Mouse (Mus musculus): ENCODE data around the gene Olfr399. TPM values are rescaled to one million over a fixed set of nuclear protein-coding genes. Genes with fewer than 3 reads are reported as not detected.

The Olfr399 gene
- polyA plus RNA-seq (2016; fragmentation: Nextera tagmentation; extraction: Ambion mirVana) = not detected in 2 replicates

GRCm38 (mm10) chr11:74056451-74056850 lies at the start of gene Olfr399, which contains the start of gene Olfr139:
Gene Olfr399, minus strand, starts transcription at chr11:74056615.
Gene Olfr139, minus strand, starts transcription at chr11:74056551.
- no peak for ATAC-seq (ENCODE audit: low FRiP score, low read depth)
- Histone ChIP-seq H3K9me3 (peaks cover 36% of the 10 kb centered on the region), H3K4me3 (no peak within 1 kb of the TSS), H3K27ac (no peak within 1 kb of the TSS), H3K4me2 (replicated peaks) (no peak within 1 kb of the TSS), H3K4me1 (no peaks in the 10 kb centered on the region), H3K36me3 (no peaks in the 10 kb centered on the region), H3K27me3 (replicated peaks) (no peaks in the 10 kb centered on the region), H3K9ac (no peak within 1 kb of the TSS)
- WGBS = 79% methylated on average over 2 of the region's 2 CpGs

GRCm38 (mm10) chr11:74105066-74105465 lies 48.7 kb upstream of the Olfr399 start:
- Histone ChIP-seq H3K27ac (no peak overlapping the region), H3K4me1 (no peaks in the 10 kb centered on the region), H3K9ac (no peak overlapping the region), H3K4me3 (no peak overlapping the region), H3K4me2 (replicated peaks) (no peak overlapping the region), H3K36me3 (no peaks in the 10 kb centered on the region), H3K9me3 (peaks cover 29% of the 10 kb centered on the region), H3K27me3 (replicated peaks) (no peaks in the 10 kb centered on the region)
- WGBS = 39% methylated on average over 5 of the region's 5 CpGs
- no peak for ATAC-seq (ENCODE audit: low FRiP score, low read depth)

- 53% methylated on average over 2 of the region's 2 CpGs for WGBS
- Histone ChIP-seq H3K36me3 (no peaks in the 10 kb centered on the region), H3K27me3 (replicated peaks) (no peaks in the 10 kb centered on the region), H3K4me2 (replicated peaks) (no peak overlapping the region), H3K4me3 (no peak overlapping the region), H3K9ac (no peak overlapping the region), H3K27ac (no peak overlapping the region), H3K9me3 (peaks cover 24% of the 10 kb centered on the region), H3K4me1 (no peaks in the 10 kb centered on the region)
- ATAC-seq (ENCODE audit: low FRiP score, low read depth) = no peak
Observed at GRCm38 (mm10) chr11:74101507-74101906, 45.1 kb upstream of the Olfr399 start.

- Histone ChIP-seq H3K4me3 (no peak overlapping the region), H3K27me3 (replicated peaks) (no peaks in the 10 kb centered on the region), H3K9ac (no peak overlapping the region), H3K4me2 (replicated peaks) (no peak overlapping the region), H3K4me1 (no peaks in the 10 kb centered on the region), H3K9me3 (peaks cover 23% of the 10 kb centered on the region), H3K36me3 (no peaks in the 10 kb centered on the region), H3K27ac (no peak overlapping the region)
- WGBS = 81% methylated on average over 2 of the region's 2 CpGs
- no peak for ATAC-seq (ENCODE audit: low FRiP score, low read depth)
Observed at GRCm38 (mm10) chr11:74100724-74101123, 44.3 kb upstream of the Olfr399 start.

- H3K9me3 ChIP-seq = peaks cover 15% of the 10 kb centered on the region; the same call in 1 of the 2 replicates
- no peaks in the 10 kb centered on the region for H3K27me3 ChIP-seq (replicated peaks)
- no peaks in the 10 kb centered on the region for H3K36me3 ChIP-seq
- H3K27ac ChIP-seq = no peak within 1 kb of the TSS
- no peak within 1 kb of the TSS for H3K4me2 ChIP-seq (replicated peaks)
- no peak within 1 kb of the TSS for H3K9ac ChIP-seq
- WGBS = 94% methylated on average over 1 of the region's 1 CpGs
- no peak within 1 kb of the TSS for H3K4me3 ChIP-seq
- no peak for ATAC-seq (ENCODE audit: low FRiP score, low read depth)
- no peaks in the 10 kb centered on the region for H3K4me1 ChIP-seq
Observed at GRCm38 (mm10) chr11:74069655-74070054, 13.2 kb upstream of the Olfr399 start, which contains the start of gene Zfp616. Gene Zfp616, plus strand, starts transcription at chr11:74069955.

GRCm38 (mm10) chr11:74051347-74051746 lies 5.1 kb downstream of the Olfr399 start:
- H3K4me3 ChIP-seq = no peak overlapping the region
- H3K4me2 ChIP-seq (replicated peaks) = no peak overlapping the region
- 72% methylated on average over 3 of the region's 3 CpGs for WGBS
- H3K9ac ChIP-seq = no peak overlapping the region
- H3K27me3 ChIP-seq (replicated peaks) = no peaks in the 10 kb centered on the region
- no peak overlapping the region for H3K27ac ChIP-seq
- H3K4me1 ChIP-seq = no peaks in the 10 kb centered on the region
- H3K9me3 ChIP-seq = peaks cover 32% of the 10 kb centered on the region
- H3K36me3 ChIP-seq = no peaks in the 10 kb centered on the region
- no peak for ATAC-seq (ENCODE audit: low FRiP score, low read depth)

Other genes starting within 250 kb of the Olfr399 start
- not detected in 2 replicates for gene Olfr392, start 239.6 kb downstream of the Olfr399 start, polyA plus RNA-seq (2016; fragmentation: Nextera tagmentation; extraction: Ambion mirVana)
- not detected in 2 replicates for gene Olfr393, start 205.2 kb downstream of the Olfr399 start, polyA plus RNA-seq (2016; fragmentation: Nextera tagmentation; extraction: Ambion mirVana)
- not detected in 2 replicates for gene Olfr394, start 165.8 kb downstream of the Olfr399 start, polyA plus RNA-seq (2016; fragmentation: Nextera tagmentation; extraction: Ambion mirVana)
- gene Olfr395, start 147.3 kb downstream of the Olfr399 start, polyA plus RNA-seq (2016; fragmentation: Nextera tagmentation; extraction: Ambion mirVana) = not detected in 2 replicates
- not detected in 2 replicates for gene Olfr23, start 119.9 kb downstream of the Olfr399 start, polyA plus RNA-seq (2016; fragmentation: Nextera tagmentation; extraction: Ambion mirVana)
- not detected in 2 replicates for gene Olfr397, start 95.8 kb downstream of the Olfr399 start, polyA plus RNA-seq (2016; fragmentation: Nextera tagmentation; extraction: Ambion mirVana)
- gene Olfr398, start 66.2 kb downstream of the Olfr399 start, polyA plus RNA-seq (2016; fragmentation: Nextera tagmentation; extraction: Ambion mirVana) = not detected in 2 replicates
- gene Olfr139, start 64 bp downstream of the Olfr399 start, polyA plus RNA-seq (2016; fragmentation: Nextera tagmentation; extraction: Ambion mirVana) = not detected in 2 replicates
- not detected in 2 replicates for gene Zfp616, start 13.3 kb upstream of the Olfr399 start, polyA plus RNA-seq (2016; fragmentation: Nextera tagmentation; extraction: Ambion mirVana)
- not detected in 2 replicates for gene Olfr401, start 57.1 kb upstream of the Olfr399 start, polyA plus RNA-seq (2016; fragmentation: Nextera tagmentation; extraction: Ambion mirVana)
- not detected in 2 replicates for gene Olfr402, start 96.9 kb upstream of the Olfr399 start, polyA plus RNA-seq (2016; fragmentation: Nextera tagmentation; extraction: Ambion mirVana)
- gene Olfr403, start 129.6 kb upstream of the Olfr399 start, polyA plus RNA-seq (2016; fragmentation: Nextera tagmentation; extraction: Ambion mirVana) = not detected in 2 replicates
- not detected in 2 replicates for gene Olfr43, start 154.8 kb upstream of the Olfr399 start, polyA plus RNA-seq (2016; fragmentation: Nextera tagmentation; extraction: Ambion mirVana)
- gene Olfr406, start 203.2 kb upstream of the Olfr399 start, polyA plus RNA-seq (2016; fragmentation: Nextera tagmentation; extraction: Ambion mirVana) = not detected in 2 replicates
- not detected in 2 replicates for gene Olfr59, start 227.1 kb upstream of the Olfr399 start, polyA plus RNA-seq (2016; fragmentation: Nextera tagmentation; extraction: Ambion mirVana)

Data from neural tube, embryonic 12.5 days (tissue).